Mouse (Mus musculus) adrenal gland, adult (tissue): ENCODE data around the gene Tefm.
"Not testable (repeated sequence)": the region's sequence is repeated elsewhere in the genome, so short reads cannot be mapped to it uniquely, and the experiment has no call there.

Experiments
- DNase-seq, 2 experiments: peaks; one replicate each; pipeline ENCODE4 v3.0.0; 2022 to 2023; ENCODE audit warnings: low spot score in 1 of 2; ENCODE audit not compliant: inconsistent age in 2 of 2

Tefm gene

GRCm38 (mm10) chr11:80141825-80142521, at the start of gene Tefm:
TSS of gene Tefm (minus strand) at chr11:80142175.
- peak; percentile 88 to 96 for DNase-seq

GRCm38 (mm10) chr11:80190280-80190679, 48.3 kb upstream of the Tefm start:
- peak in 1 of 2 experiments; percentile 51 for DNase-seq

- peak in 1 of 2 experiments; percentile 48 for DNase-seq
Measured at GRCm38 (mm10) chr11:80185441-80185976, 43.5 kb upstream of the Tefm start.

- DNase-seq = peak in 1 of 2 experiments; percentile 70
Measured at GRCm38 (mm10) chr11:80184531-80185071, 42.6 kb upstream of the Tefm start.

GRCm38 (mm10) chr11:80183705-80184255, 41.8 kb upstream of the Tefm start, which contains the start of gene Rnf135:
TSS of gene Rnf135 (plus strand) at chr11:80183851.
- DNase-seq = peak; percentile 93 to 98

GRCm38 (mm10) chr11:80183054-80183704, 41.2 kb upstream of the Tefm start:
- DNase-seq = not testable (repeated sequence)

GRCm38 (mm10) chr11:80181021-80181749, 39.2 kb upstream of the Tefm start:
- DNase-seq = peak in 1 of 2 experiments; percentile 28

GRCm38 (mm10) chr11:80178316-80178715, 36.3 kb upstream of the Tefm start:
- DNase-seq = peak in 1 of 2 experiments; percentile 27

GRCm38 (mm10) chr11:80176911-80177895, 35.2 kb upstream of the Tefm start:
- DNase-seq = peak; percentile 50 to 77

- no peak for DNase-seq
Measured at GRCm38 (mm10) chr11:80173963-80174670, 32.1 kb upstream of the Tefm start.

- DNase-seq = peak; percentile 87 to 94
Measured at GRCm38 (mm10) chr11:80171884-80172283, 29.9 kb upstream of the Tefm start.

GRCm38 (mm10) chr11:80170351-80170750, 28.4 kb upstream of the Tefm start:
- no peak for DNase-seq

GRCm38 (mm10) chr11:80169629-80170028, 27.7 kb upstream of the Tefm start:
- DNase-seq = no peak

GRCm38 (mm10) chr11:80168611-80169249, 26.8 kb upstream of the Tefm start:
- DNase-seq = no peak

- no peak for DNase-seq
Measured at GRCm38 (mm10) chr11:80168121-80168520, 26.1 kb upstream of the Tefm start.

- no peak for DNase-seq
Measured at GRCm38 (mm10) chr11:80164224-80164623, 22.2 kb upstream of the Tefm start.

GRCm38 (mm10) chr11:80163362-80164116, 21.6 kb upstream of the Tefm start:
- no peak for DNase-seq

GRCm38 (mm10) chr11:80161041-80161440, 19.1 kb upstream of the Tefm start:
- no peak for DNase-seq
